In the genomic region with DNA sequence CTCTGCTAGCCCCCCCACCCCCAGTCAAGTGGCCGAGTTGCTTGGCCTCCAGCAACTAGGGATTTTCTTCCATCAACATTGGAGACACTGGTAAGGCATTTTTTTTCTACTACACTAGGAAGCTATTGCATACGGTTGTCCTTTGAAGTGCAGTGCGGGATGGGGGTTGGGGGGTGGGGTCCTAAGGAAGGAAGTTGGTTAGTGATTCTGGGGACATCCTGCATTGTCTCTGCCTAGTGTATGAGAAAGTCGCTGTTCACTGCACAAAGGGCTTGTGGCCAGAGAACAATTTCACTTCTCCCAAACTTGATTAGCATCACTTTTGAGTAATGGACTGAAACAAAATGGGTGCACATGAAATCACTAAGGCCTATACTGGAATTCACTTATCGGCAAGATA, we compare ENCODE assay signal across 12 mouse cellular contexts. TPM values are rescaled to one million over a fixed set of nuclear protein-coding genes. Genes with fewer than 3 reads are reported as not detected.
DNase-seq lines count a peak whose midpoint lies in the region; ATAC-seq and TF ChIP-seq lines count a peak whose summit lies in the region.
"Had no signal": no experiment of that assay in that cellular context is flagged by ENCODE, and none has a peak within 500 bp of the region (broad histone marks: within the 10 kb centered on the region; RNA-seq: fewer than 3 reads in every experiment).

No protein-coding gene starts in this region.

- no peak overlapping the region for H3K4me2 ChIP-seq in liver, postnatal 0 days (ENCODE audit: low read depth, low read length)
- H3K4me2 ChIP-seq in liver, embryonic 11.5 days: no peak overlapping the region
- H3K4me2 ChIP-seq in forebrain, postnatal 0 days (ENCODE audit: low read depth): peak overlapping the region; percentile 35
- H3K4me2 ChIP-seq: embryonic facial prominence, embryonic 15.5 days had no signal

- H3K36me3 ChIP-seq in liver, postnatal 0 days (replicated peaks; ENCODE audit: insufficient read depth, low read length): no peaks in the 10 kb centered on the region
- H3K36me3 ChIP-seq in liver, embryonic 11.5 days (ENCODE audit: control insufficient read depth, insufficient read depth, low read length): no peaks in the 10 kb centered on the region
- H3K36me3 ChIP-seq in forebrain, postnatal 0 days (ENCODE audit: insufficient read depth): no peaks in the 10 kb centered on the region
- H3K36me3 ChIP-seq: embryonic facial prominence, embryonic 15.5 days had no signal

- no peaks in the 10 kb centered on the region for H3K9me3 ChIP-seq in liver, postnatal 0 days (ENCODE audit: low read length)
- no peaks in the 10 kb centered on the region for H3K9me3 ChIP-seq in liver, embryonic 11.5 days (ENCODE audit: control insufficient read depth, low read length)
- no peaks in the 10 kb centered on the region for H3K9me3 ChIP-seq in forebrain, postnatal 0 days (ENCODE audit: low read length)
- H3K9me3 ChIP-seq: embryonic facial prominence, embryonic 15.5 days; megakaryocyte, embryonic 14.5 days had no signal

- intact Hi-C loops in gastrocnemius, adult 2 months (cut with DNase I): no loop called here

- H3K27me3 ChIP-seq in liver, postnatal 0 days (ENCODE audit: insufficient read depth, low read length): no peaks in the 10 kb centered on the region
- H3K27me3 ChIP-seq in liver, embryonic 11.5 days (replicated peaks; ENCODE audit: control insufficient read depth, insufficient read depth, low read length): peaks cover 2% of the 10 kb centered on the region; the same call in 1 of the 2 replicates
- H3K27me3 ChIP-seq in forebrain, postnatal 0 days (ENCODE audit: insufficient read depth, low read length): no peaks in the 10 kb centered on the region
- H3K27me3 ChIP-seq: embryonic facial prominence, embryonic 15.5 days had no signal

- H3K4me3 ChIP-seq in liver, postnatal 0 days (ENCODE audit: low read depth, low read length): no peak overlapping the region
- no peak overlapping the region for H3K4me3 ChIP-seq in liver, embryonic 11.5 days (ENCODE audit: low read depth, low read length)
- H3K4me3 ChIP-seq in forebrain, postnatal 0 days (ENCODE audit: low read depth, low read length): peak overlapping the region; percentile 11; the same call in 1 of the 2 replicates
- no peak overlapping the region for H3K4me3 ChIP-seq in gastrocnemius, adult 2 months
- H3K4me3 ChIP-seq: embryonic facial prominence, embryonic 15.5 days; megakaryocyte, embryonic 14.5 days had no signal

- H3K27ac ChIP-seq in liver, postnatal 0 days (ENCODE audit: low read depth): no peak overlapping the region
- H3K27ac ChIP-seq in liver, embryonic 11.5 days (ENCODE audit: low read depth, low read length): no peak overlapping the region
- H3K27ac ChIP-seq in forebrain, postnatal 0 days (ENCODE audit: low read depth, low read length): peak overlapping the region; percentile 54; the same call in 1 of the 2 replicates
- no peak overlapping the region for H3K27ac ChIP-seq in gastrocnemius, adult 2 months
- H3K27ac ChIP-seq: embryonic facial prominence, embryonic 15.5 days had no signal

- no peak for TF ChIP-seq CTCF in liver, postnatal 0 days (IDR thresholded peaks at IDR 0.05; ENCODE audit: low read depth)
- TF ChIP-seq CTCF in forebrain, postnatal 0 days (IDR thresholded peaks at IDR 0.05; ENCODE audit: low read depth): no peak
- TF ChIP-seq CTCF in gastrocnemius, adult 2 months (IDR thresholded peaks at IDR 0.05): no peak

- 36% methylated on average over 5 of the region's 5 CpGs for WGBS in liver, postnatal 0 days (ENCODE audit: insufficient replicate concordance)
- 29% methylated on average over 5 of the region's 5 CpGs for WGBS in liver, embryonic 11.5 days
- WGBS in forebrain, postnatal 0 days: 27% methylated on average over 5 of the region's 5 CpGs

- H3K4me1 ChIP-seq in liver, postnatal 0 days (ENCODE audit: insufficient read depth): no peaks in the 10 kb centered on the region
- no peaks in the 10 kb centered on the region for H3K4me1 ChIP-seq in liver, embryonic 11.5 days (replicated peaks; ENCODE audit: control insufficient read depth, insufficient read depth, low read length)
- H3K4me1 ChIP-seq in forebrain, postnatal 0 days (ENCODE audit: insufficient read depth): no peaks in the 10 kb centered on the region
- H3K4me1 ChIP-seq: embryonic facial prominence, embryonic 15.5 days; megakaryocyte, embryonic 14.5 days had no signal

- no peak for ATAC-seq in liver, postnatal 0 days
- no peak for ATAC-seq in liver, embryonic 11.5 days (replicated peaks; ENCODE audit: low FRiP score)
- no peak for ATAC-seq in forebrain, postnatal 0 days

- H3K9ac ChIP-seq in liver, postnatal 0 days (replicated peaks): no peak overlapping the region
- no peak overlapping the region for H3K9ac ChIP-seq in liver, embryonic 11.5 days (ENCODE audit: low read depth, low read length)
- 0 out of 2 replicates have a peak overlapping the region, but pooled peaks have one; percentile 10 for H3K9ac ChIP-seq in forebrain, postnatal 0 days
- H3K9ac ChIP-seq: embryonic facial prominence, embryonic 15.5 days had no signal

- peak; percentile 11 for DNase-seq in liver, postnatal 0 days
- no peak for DNase-seq in liver, embryonic 11.5 days (ENCODE audit: low spot score)
- DNase-seq in forebrain, postnatal 0 days: no peak
- peak; percentile 18 for DNase-seq in lung, postnatal 25 days (ENCODE audit: low spot score)
- DNase-seq in thymus, postnatal 25 days: peak; percentile 8
- no peak for DNase-seq in gastrocnemius, adult 2 months
- no peak for DNase-seq in layer of hippocampus, adult 8-10 months (ENCODE audit: low spot score in 2 of 2)
- no peak for DNase-seq in adrenal gland, postnatal 14 days

- no peak for TF ChIP-seq EP300 in liver, postnatal 0 days (IDR thresholded peaks at IDR 0.05; ENCODE audit: low read depth)

RNA-seq across cellular contexts. Expression of gene 4933400A11Rik, which starts 48.7 kb away (rescaled TPM):
- not detected in 2 replicates for polyA plus RNA-seq in liver, postnatal 0 days (2015; fragmentation: Nextera tagmentation; extraction: Ambion mirVana)
- polyA plus RNA-seq in liver, embryonic 11.5 days (2014; fragmentation: Nextera tagmentation; extraction: Ambion mirVana): not detected in 2 replicates
- not detected in 2 replicates for total RNA-seq in forebrain, postnatal 0 days (2014; rRNA removed)
- polyA plus RNA-seq in forebrain, postnatal 0 days (2015; fragmentation: Nextera tagmentation; extraction: Ambion mirVana): not detected in 2 replicates
- not detected for total RNA-seq in gastrocnemius, adult 2 months (2021)
- not detected for total RNA-seq in layer of hippocampus, adult 8-10 months (2022)
- total RNA-seq in adrenal gland, postnatal 14 days (2021): not detected in 2 replicates
- total RNA-seq: left cerebral cortex, adult 18-20 months had no signal
- polyA plus RNA-seq: embryonic facial prominence, embryonic 15.5 days; small intestine, adult 2 months had no signal

Comparison
In these comparisons a context has a peak if more than half of its experiments do, and no peak if none do; other contexts are left out.
1. DNase-seq: peak in liver, postnatal 0 days (single experiment), lung, postnatal 25 days (single experiment) and thymus, postnatal 25 days (single experiment); none in liver, embryonic 11.5 days (single experiment), forebrain, postnatal 0 days (single experiment), gastrocnemius, adult 2 months (single experiment), layer of hippocampus, adult 8-10 months (0 of 2) and adrenal gland, postnatal 14 days (single experiment).